Mouse (Mus musculus) G1E-ER4 (cell line): ENCODE measurements at regions not wholly inside any gene's neighbourhood (a gene's known extent, or its start where the extent isn't known, plus 50 kb on each side); places are given as distances from the start of the nearest gene placed in this dataset.

ENCODE experiments used
- GATA1 ChIP-seq: IDR thresholded peaks from one replicate; pipeline ENCODE4 v1.8.0; 2012; ENCODE audit warnings: low read length, inconsistent platforms

DNA sequence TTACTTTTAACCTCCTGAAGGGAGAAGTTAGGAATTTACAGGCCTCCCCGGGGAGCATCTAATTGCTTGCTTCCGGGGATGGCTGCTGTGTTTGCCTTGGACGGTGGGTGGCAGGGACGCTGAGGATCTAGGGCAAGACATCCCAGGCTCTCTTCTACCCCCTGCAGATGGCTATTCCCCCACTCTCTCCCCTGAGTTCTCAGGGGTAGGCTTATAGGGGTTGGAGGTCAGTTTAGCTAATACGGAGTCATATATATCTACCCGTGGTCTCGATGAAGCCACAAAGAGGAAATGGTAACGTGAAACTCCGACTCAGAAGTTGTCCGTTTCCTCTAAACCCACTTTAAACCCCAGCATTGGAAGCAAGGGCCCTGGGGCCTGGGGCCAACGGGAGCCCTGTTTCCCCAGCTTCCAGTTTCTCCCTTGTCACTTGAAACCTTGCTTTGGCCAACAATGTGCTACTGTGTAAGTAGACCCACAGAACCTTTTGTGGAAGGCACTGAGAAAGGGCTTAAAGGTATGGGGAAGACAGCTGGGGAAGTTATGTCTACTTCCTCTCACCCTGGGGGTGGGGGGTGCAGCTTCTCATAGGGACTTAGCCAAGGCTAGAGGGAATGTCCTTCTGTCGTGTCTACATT is 156.4 kb downstream of the Opa1 start:
- no peak for TF ChIP-seq GATA1

DNA sequence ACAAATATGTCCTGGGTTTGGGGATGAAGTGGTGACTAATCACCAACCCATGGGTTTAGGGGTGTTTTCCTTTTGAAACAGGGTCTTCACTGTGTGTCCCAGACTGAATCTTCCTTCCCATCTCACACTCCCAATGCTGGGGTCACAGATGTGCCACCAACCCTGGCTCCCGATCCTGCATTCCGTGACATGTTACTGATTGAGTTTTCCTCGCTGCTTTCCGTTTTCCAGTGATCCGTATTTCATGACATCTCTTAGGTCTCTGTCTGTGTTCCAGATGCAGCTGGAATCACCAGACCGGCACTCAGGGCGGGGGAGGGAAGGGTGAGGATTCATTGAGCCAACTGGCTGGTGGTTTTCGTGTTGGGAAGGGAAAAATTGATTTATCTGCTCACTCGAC is 157.1 kb downstream of the Opa1 start:
- no peak for TF ChIP-seq GATA1

DNA sequence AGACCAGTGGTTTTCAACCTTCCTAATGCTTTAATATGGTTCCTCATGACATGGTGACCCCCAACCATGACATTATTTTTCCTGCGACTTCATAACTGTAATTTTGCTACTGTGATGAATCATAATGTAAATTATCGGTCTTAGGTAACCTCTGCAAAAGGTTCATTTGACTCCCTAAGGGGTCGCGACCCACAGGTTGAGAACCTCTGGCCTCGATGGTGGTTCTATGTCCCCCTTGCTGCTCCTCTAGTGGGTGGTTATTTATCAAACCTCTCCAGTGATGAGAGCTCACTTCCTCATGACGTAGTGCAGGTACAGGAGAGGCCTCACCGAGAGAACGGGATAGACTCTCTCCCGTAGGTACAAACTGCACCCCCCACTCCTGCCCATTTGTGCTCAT is 158.9 kb downstream of the Opa1 start:
- no peak for TF ChIP-seq GATA1

DNA sequence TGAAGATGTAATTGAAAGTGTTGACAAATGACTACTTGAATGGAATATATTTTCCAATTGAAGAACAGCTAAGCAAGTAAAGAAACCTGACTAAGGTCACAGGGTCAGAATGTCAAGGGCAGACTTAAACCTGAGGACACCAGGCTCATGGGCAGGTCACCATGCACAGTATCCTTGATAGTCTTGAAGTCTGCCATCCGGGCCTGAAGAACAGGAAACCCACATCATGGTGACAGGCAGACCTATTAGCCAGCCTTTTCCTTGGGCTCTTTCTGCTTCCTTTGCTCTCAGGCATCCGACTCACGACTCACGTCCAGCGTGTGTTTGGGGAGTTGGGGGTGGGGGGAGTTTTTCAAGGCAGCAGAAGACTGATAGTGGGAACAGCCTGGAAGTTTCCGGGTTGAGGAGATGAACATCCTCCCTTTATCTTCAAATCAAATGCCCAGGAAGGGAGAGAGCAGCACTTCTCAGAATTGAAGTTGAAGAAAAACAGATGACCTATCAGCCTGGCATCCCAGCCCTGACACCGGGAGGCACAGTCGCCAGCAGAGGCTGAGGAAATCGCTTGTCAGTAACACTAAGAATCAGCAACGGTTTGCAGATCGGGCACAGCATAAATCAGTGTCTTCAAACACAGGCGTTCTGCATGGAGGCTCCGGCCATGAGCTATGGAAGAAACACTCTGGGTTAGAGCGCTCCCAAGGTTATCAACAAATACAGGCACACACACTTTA is 163.5 kb downstream of the Opa1 start:
- no peak for TF ChIP-seq GATA1

DNA sequence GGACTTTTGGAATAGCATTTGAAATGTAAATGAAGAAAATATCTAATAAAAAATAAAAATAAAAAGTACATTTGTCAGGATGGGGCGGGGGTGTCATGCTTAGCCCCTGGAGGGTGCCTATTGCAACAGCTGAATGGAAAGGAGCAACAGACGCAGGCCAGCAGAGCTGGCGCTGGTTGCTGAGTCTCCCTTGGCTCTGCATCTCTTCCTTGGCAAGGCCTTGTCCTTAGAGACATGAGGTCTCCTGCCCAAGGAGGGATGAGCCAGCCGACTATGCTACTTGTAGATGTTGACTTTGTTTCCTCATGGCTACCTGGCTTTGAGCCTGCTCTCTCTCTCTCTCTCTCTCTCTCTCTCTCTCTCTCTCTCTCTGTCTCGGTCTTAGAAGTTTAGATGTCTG is 166.4 kb downstream of the Opa1 start:
- TF ChIP-seq GATA1: no peak

DNA sequence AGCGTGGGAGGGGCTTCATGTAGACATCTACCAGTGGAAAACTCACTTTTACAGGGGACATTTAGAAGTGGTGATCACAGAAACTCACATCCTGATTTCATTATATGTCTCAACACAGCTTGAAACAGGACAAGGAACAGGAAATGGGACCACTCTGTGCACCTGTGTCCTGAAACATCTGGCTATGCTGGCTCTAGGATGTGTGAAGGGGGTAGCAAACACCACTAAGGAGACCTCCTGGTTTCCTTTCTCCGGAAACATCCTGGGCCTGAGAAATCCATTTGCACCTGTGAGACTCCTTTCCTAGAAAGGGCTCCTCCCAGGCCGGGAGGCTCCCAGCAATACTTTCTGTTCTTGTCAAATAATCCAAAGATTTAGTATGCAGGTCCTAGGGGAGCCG is 167.1 kb downstream of the Opa1 start:
- TF ChIP-seq GATA1: no peak

GRCm38 (mm10) chr16:29749167-29749566 is 170.0 kb downstream of the Opa1 start:
- TF ChIP-seq GATA1: no peak

DNA sequence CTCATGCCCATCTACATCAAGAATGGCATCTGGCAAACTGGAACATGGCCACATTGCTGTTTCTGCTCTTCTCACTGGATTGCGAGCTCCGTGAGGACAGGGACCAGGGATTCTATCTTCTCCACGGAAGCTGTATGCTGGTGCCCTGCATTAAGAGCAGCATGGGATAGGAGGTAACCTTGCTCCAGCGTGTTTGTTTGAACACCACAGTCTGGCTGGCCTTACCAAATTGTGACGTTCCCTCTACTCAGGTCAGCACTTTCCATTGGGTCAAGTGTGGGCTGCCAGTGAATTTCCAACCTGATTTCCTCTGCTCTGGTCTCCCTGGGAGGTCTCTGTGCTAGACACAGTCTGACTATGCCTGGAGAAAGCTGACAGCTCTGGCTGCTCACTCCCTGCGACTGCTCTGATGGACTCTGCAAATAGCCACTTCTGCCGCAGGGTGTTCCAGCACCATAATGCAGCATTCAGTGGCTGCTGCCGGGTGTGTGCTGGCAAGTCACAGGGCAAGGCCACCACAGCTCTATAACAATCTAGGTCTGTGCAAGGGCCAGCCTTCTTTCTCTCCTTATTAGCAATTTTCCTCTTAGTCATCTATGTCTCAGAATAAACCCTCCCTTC is 175.6 kb downstream of the Opa1 start:
- no peak for TF ChIP-seq GATA1

DNA sequence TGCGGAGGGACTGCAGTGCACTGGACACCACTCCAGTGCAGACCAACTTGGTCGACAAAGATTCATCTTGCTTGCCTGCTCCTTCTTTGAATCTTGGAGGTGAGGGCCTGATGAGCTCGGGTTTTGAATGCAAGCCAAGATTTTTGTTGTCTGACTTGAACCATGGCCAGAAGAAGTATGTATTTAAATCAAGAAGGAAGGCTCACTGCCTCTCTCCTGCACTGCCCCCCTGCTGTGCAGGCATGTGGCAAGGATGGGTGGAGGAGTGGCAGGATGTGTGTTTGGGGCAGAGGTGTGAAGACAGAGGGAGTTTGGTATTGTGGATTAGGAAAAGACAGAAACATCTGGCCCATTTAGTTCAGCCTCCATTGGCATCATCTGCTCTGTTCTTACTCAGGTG is 179.1 kb downstream of the Opa1 start:
- no peak for TF ChIP-seq GATA1

GRCm38 (mm10) chr16:29759416-29759815 is 180.3 kb downstream of the Opa1 start:
- no peak for TF ChIP-seq GATA1

GRCm38 (mm10) chr16:29760627-29761026 is 181.5 kb downstream of the Opa1 start:
- TF ChIP-seq GATA1: no peak

DNA sequence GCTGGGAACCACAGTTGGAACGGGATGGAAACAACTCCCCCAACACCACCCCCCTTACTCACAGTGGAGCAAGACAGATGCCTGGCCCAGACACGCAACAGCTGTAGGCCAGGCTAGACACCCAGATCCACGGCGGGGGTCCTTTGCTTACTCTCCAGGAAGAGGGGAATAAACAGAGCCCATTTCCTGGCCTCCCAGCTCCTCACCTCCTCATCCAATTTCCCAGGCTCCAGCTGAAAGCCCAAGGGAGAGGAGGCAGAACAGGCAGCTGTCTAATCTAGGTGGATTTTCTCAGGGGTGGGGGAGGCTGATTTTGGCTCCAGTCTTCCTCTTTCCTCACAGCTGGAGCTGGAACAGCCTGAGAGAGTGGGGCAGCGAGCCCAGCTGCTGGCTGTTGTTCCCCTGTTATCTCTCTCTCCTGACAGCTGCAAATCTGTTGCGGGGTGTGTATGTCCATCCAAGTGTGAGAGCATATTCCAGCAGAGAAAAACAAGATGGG is 182.7 kb downstream of the Opa1 start:
- no peak for TF ChIP-seq GATA1

GRCm38 (mm10) chr16:29764376-29764775 is 185.2 kb downstream of the Opa1 start:
- TF ChIP-seq GATA1: no peak

DNA sequence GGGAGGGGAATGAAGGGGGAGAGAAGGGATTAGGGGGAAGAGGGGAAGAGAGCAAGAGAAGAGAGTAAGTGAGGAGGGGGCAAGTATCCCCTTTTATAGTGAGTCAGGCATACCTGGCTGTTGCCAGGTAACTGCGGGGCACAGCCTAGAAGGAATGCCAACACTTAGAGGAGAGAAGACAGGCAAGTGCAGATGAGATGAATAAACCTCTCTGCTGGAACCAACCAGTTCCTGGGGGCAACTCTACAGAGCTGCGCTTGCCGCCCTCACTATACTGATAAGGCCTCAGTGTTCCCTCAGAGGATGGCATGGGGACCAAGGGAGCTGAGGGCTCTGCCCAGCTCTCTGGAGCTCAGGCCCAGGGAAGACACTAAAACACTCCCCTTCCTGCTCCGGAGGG is 192.2 kb downstream of the Opa1 start:
- TF ChIP-seq GATA1: no peak

- no peak for TF ChIP-seq GATA1
Measured at GRCm38 (mm10) chr16:29771728-29772608, 192.8 kb downstream of the Opa1 start.

DNA sequence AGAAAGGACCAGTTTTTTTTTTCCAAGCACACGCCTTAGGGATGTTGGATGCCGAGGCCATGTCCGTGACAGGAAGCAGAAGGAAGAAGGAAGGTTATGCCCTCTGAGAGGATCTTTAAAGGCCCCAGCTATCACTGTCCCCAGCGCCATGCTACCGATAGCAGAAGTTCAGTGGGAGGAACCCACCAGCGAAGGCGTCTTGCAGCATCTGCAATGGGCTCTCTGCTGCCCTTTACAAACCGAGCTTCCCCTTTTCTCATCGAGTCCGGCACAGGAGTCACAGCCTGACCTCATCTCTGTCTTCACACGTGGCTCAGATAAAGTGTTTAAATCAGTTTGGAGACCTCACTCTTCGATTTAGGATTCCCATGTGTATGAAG is 193.5 kb downstream of the Opa1 start:
- TF ChIP-seq GATA1: no peak
